Mouse (Mus musculus): ENCODE measurements at regions not wholly inside any gene's neighbourhood (a gene's known extent, or its start where the extent isn't known, plus 50 kb on each side); places are given as distances from the start of the nearest gene placed in this dataset.

GRCm38 (mm10) chr5:126045761-126046160 lies 514.2 kb downstream of the Tmem132b start:
- TF ChIP-seq CTCF (IDR thresholded peaks at IDR 0.05; ENCODE audit: low read depth, low read length) (no peak), GATA1 (IDR thresholded peaks at IDR 0.05; ENCODE audit: borderline replicate concordance, low read length) (no peak), TAL1 (conservative IDR thresholded peaks at IDR 0.05; ENCODE audit: low read depth, low read length) (no peak)
